Mouse (Mus musculus): ENCODE data around the gene Aebp2.
"Not testable (repeated sequence)": the region's sequence is repeated elsewhere in the genome, so short reads cannot be mapped to it uniquely, and the experiment has no call there.

Aebp2 gene

DNA sequence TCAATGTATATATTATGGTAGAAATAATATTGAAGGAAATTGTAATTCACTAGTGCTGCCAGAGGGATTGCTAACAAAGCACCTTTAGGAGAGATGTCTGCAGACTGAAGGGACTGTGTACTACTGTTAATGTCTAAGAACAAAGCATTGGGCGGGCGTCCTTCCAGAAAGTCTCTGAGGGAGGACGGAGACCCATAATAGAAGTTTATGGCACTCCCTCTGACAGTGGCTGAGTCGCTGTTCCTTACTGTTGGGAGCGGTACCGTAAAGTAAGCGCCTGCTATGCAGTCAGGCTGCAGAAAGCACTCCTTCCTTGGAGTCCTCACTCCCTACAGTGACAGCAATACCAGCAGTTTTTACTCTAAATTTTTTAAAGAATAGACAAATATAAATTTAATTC lies 29.5 kb downstream of the Aebp2 start:
- DNase-seq (ENCODE audit: low read depth, low spot score): no peak

DNA sequence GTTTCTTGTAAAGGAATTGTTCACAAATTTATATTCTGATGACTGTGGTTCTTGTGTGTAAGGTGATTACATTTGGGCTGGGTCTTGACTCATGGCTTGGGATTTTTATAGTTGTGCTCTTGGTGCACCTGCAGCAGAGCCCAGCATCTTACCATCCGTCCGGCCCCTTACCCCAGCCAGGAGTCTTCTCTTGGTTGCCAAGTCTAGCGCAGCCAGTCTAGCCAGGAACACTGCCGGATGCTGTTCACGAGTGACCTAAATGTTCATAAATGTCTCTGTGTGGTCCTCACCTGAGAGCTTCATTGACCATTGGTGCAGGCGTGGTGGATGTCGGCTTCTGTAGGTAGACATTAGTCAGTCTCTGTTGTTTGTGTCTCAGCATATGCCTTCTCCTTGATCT lies 33.0 kb downstream of the Aebp2 start:
- DNase-seq (ENCODE audit: low read depth, low spot score): no peak

DNA sequence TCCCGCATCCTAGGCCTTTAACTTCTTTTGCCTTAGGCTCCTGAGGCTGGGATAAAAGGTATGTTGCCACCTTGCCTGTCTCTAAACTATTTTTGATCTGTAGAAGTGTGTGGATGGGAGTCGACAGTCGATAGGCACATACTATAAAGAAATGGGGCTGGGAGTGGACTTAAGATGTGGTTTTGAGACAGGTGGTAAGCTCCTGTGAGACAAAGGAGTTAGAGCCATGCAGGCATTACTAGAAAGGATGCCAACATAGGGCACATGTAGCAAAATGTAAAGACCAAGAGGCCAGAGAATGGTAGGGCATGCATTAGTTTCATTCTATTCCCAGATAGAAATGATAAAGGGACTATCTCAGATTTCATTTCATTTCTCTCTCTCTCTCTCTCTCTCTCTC lies 34.5 kb downstream of the Aebp2 start:
- DNase-seq (ENCODE audit: low read depth, low spot score): peak; percentile 33

DNA sequence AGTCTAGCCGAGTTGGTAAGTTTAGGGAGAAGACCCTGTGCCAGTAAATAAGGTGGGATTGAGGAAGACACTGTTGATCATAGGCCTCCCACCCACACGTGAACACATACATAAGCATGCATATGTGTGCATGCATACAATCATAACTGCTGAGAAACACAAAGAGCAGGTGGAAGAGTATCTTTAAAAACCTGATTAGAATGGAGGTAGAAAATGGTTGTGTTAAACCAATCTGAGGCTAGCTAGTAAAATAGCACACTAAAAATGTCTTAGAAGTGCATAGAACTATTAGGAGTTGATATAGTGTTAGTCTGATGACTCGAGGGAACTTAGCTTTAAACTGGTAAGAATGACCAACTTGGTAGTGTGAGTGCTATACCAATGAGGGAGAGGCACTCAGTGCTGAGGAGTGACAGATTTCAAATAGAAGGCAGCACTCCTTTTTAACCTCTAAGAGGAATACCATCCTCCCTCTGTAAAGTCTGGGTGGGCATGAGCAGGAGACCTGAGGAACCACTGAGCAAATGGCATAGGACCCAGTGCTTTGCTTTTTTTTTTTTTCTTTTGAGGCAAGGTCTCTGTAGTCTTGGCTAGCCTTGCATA lies 35.6 kb downstream of the Aebp2 start:
- no peak for DNase-seq (ENCODE audit: low read depth, low spot score)

DNA sequence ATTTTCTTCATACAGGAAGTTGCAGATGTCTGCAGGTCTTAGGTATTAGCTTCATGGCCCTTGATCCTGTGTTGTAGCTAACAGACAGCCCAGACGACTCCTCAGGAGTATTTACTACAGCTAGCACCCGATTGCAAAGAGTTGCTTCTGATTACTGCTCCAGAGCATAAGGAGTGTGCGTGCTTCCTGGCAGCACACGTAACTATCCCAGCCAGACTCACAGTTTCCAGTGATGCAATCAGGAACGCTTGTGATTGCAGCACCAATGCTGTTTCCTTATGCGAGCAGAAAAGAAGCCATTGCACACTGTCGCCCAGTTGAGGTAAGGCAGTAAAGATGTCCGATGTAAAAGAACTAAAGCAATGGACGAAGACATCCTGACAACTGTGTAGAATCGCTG lies 38.6 kb downstream of the Aebp2 start:
- no peak for DNase-seq (ENCODE audit: low read depth, low spot score)

DNA sequence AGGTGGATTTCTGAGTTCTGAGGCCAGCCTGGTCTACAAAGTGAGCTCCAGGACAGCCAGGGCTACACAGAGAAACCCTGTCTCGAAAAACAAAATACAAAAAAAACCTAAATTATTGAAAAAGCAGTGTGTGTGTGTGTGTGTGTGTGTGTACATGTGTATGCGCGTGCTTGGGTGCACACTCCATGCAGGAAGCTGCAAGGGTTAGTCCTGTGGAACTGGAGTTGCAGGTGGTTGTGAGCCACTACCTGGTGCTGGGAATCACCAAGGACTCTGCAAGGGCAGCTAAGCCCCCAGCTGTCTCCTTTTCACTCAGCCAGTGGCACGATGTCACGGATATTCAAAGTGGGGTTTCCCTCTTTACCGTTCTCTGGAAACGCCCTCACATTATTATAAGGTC lies 39.3 kb downstream of the Aebp2 start:
- no peak for DNase-seq (ENCODE audit: low read depth, low spot score)

DNA sequence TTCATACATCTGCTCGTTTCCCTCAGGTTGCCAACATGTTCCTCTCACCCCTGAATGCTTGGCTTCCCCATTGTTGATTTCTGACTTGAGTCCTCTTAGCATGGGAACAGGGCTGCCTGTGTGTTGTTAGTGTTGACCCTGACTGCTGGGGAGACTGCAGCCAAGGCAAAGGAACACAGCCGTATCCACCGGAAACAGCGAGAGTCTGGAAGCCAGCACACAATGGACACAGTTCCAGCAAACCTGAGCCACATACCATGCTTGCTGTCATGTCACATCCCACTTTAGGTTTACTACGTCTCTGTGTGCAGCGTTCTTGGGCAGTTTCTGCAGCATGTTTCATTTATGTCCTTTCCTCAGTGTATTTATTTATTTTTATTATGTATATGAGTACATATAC lies 39.8 kb downstream of the Aebp2 start:
- DNase-seq (ENCODE audit: low read depth, low spot score): no peak

DNA sequence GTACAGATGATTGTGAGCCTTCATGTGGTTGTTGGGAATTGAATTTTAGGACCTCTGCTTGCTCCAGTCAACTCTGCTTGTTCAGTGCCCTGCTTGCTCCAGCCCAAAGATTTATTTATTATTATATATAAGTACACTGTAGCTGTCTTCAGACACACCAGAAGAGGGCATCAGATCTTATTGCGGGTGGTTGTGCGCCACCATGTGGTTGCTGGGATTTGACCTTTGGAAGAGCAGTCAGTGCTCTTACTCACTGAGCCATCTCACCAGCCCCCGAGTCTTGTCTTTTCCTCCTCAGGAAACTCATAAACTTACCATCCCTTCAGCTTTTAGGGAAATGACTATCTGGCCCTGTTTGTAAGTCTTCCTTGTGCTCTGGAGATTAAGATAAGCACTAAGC lies 40.2 kb downstream of the Aebp2 start:
- DNase-seq (ENCODE audit: low read depth, low spot score): not testable (repeated sequence)

DNA sequence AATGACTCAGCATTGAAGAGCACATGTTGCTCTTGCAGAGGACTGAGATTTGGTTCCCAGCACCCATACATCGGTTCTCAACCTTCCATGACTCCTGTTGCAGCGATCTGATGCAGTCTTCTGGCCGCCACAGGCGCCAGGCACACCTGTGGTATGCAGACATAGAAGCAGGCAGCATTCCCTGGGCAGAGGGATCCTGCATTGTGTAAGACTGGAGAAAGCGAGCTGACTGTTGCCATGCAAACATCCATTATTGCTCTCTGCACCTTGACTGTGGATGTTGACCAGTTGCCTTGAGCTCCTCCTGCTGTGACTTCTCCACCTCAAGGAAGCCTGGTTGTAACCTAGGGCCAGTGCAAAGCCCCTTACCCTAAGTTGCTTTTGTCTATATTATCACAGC lies 42.1 kb downstream of the Aebp2 start:
- no peak for DNase-seq (ENCODE audit: low read depth, low spot score)

DNA sequence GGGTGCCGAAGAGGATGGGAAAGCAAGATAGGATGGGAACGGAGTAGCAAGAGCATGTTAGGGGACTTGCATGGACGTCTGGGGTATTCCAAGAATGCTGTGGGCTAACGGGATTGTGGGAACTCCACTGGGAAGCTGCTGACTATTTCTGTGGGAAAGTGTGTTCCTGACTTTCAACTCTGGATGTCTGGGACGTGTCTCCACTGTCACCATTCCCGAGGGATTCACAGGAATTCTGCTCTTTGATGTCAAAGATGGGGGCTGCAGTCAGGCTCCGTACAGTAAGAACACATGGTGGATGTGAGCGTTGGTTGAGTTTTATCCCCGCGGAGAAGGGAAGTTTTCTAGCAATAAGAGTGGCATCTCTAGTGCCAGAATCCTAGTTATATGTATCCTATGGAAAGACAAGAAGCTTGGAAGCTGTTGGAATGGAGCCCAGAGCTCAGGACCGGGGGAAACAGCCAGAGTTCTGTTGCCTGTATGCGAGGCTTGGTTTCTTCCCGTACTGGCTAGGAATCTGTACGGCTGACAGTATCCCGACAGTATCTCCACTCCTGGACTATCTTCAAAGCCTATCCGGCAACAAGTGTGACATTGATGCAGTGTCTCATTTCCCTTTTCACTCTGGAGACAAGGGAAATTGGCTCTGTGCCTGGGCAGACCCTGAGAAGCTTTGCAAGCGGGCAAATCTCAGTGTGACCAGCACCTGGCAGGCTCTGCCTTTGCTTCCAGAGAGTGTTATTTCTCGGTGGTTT lies 44.2 kb downstream of the Aebp2 start:
- DNase-seq (ENCODE audit: low read depth, low spot score): no peak

DNA sequence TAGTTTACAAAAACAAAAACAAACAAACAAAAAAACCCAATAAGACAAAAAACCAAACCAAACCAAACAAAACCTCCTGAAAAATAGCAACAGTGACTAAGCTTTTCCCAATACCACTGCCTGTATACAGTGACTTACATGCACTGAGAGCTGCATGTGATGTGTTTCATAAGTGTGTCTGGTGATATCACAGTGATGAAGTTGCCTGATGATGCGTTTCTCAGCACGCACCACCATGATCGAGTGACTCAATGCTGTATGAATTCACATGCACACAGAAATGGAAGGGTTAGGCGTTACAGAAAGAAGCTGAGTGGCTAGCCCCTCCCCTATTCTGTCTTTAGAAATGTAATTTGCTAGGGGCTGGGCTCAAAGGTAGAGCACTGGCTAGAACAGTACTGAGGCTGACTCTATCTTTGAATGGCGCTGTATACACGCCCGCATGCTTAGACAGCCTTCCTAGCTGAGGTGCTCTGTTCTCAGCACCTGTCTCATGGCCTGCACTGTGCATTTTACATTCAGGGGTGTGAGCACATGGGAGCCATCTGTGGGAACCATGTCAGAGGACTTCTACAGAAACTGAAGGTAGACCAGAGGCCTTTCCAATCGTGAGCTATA lies 44.9 kb downstream of the Aebp2 start:
- DNase-seq (ENCODE audit: low read depth, low spot score): no peak

DNA sequence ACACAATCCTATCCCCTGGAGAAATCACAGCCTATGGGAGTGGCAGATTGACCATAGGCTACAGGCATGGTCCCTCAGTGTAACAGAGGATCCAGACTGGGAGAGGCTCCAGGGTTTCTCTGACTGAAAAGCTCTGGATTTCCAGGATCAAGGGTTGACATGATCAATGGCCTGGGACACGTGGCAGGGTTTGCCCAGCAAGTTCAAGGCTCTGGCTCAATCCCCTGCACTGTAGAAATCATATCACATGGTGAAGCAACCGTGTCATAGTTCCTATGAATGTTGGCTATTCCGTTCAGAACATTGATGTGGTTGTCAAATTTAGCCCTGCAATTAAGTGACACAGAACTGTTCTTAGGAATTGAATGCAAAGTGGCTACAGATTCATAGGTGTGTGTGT lies 52.0 kb downstream of the Aebp2 start:
- no peak for DNase-seq (ENCODE audit: low read depth, low spot score)

DNA sequence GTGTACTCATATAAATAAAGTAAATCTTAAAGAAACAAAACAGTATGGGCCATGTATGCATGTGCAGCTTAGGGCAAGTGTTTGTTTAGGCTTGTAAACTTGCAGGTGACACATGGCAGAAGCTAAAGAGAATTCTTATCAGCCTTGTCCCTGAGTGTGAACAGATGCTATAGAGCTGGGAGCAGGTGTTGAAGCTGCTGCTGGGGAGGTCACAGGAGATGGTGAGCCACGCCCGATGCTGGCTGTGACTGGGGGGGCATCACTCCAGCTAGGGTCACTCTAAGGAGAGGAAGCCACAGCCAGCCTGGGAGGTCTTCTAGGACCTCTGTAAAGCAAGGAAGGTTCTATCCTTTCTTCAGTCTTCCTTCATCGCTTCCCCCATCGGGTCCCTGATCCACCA lies 53.6 kb downstream of the Aebp2 start:
- no peak for DNase-seq (ENCODE audit: low read depth, low spot score)

DNA sequence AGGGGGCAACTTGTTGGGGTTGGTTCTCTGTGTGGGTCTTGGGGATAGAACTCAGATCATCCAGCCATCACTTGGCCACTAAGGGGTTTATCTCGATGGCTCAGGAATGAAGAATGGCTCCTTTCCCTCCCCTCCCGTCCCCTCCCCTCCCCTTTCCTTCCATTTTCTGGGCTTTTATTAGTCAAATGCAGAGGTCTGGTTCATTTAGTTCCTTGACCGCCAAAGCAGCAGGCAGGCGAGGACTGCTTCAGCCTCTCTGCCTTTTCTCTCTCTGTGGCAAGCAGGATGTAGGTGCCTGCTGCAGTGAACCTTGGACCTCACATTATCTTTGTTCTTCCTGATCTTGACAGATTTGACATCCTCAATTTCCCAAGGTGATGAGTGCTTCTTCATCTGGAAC lies 54.6 kb downstream of the Aebp2 start:
- DNase-seq (ENCODE audit: low read depth, low spot score): no peak

DNA sequence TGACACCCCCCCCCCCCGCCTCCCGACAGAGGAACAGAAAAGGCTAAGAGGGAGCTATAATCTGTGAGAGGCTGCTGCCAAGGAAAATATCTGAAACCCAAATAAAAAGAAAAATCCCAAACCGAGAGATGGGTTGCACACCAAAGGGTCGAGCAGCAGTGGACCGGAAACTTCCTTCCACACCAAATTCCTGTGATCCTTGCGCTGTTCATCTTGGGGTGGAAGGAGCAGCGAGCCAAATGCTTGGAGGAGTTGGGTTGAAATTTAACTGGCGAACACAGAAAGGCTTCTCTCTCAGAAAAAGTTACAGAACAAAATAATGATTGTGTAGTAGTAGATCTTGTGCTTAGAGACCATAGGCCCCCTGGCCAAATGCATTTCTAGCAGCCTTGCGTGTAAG lies 55.5 kb downstream of the Aebp2 start:
- DNase-seq (ENCODE audit: low read depth, low spot score): no peak

DNA sequence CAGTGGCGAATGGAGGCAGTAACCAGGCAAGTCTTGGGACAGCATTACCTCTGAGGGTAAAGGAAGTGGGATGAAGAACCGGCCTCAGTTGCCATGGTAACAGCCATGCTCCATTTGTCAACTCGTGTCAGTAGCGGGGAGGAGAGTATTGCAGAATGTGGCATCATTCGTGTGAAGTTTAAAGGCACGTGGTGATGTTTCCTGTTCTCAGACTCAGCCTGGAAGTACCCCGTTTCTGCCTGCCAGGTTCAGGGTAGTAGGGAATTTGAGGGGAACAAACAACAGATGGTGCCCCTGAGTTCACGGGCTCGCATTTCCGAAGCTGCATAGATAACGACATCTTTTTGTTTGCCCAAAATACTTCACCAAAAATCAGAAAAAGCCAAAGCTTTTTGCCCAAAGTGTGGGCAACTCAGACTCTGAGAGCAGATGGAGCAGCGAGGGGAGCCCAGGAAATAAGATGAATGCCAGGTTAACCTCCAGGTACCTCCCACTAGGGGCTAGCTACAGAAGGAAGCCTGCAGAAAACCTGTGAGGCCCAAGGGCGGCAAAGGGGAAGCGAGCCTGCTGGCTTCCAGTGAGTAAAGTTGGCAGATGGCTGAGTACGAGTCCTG lies 56.3 kb downstream of the Aebp2 start:
- peak; percentile 85 for DNase-seq (ENCODE audit: low read depth, low spot score)

DNA sequence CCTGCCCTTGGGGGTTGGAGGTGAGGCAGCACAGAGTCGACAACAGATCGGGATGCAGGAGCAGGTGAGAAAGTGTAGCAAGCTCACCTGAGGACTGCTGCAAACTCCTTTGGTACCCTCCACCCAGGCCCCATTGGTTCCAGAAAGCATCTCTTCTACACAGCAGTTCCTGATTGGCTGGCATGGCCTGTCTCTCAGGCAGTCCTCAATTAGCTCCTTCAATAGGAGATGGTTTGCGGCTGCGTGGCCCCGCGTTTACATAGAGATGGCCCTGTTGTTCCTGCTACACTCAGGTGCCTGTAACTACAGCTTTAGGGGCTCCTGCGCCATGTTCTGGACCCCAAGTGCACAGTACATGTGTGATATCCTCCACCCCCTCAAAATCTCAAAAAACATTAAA lies 58.2 kb downstream of the Aebp2 start:
- no peak for DNase-seq (ENCODE audit: low read depth, low spot score)

DNA sequence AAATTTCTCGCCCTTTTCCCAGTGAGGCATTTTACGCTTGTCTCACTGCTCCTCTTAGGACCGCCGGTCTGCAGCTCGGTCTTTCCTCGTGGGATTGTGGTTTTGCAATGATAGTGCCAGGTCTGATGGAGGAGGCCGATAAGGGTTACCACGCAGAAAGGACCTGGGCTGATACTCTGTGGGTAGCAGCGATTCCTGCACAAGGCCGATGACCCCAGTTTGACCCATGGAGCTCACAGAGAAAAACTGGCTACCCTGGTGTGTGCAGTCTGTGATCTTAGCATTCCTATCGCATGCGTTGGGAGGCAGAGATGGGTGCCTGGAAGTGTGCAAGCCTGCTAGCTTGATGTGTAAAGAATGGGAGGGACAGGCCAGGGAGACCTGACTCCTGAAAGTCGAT lies 60.4 kb downstream of the Aebp2 start:
- DNase-seq (ENCODE audit: low read depth, low spot score): no peak

DNA sequence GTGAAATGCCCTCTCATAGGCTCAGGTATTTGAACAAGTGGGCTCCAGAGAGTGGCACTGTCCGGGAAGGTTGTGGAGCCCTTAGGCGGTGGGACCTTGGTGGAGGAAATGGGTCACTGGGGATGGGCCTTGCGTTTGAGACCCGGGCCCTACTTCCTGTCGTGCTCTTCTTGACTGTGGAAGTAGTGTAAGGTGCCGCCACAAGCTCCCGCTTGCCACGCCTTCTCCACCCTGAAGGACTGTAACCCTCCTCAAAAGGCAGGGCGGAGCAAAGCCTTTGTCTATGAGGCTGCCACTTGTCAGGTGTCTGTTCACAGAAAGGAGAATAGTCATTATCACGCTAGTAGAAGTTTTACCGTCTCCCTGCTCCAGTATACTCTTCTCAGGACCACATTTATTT lies 61.9 kb downstream of the Aebp2 start:
- peak; percentile 68 for DNase-seq (ENCODE audit: low read depth, low spot score)

DNA sequence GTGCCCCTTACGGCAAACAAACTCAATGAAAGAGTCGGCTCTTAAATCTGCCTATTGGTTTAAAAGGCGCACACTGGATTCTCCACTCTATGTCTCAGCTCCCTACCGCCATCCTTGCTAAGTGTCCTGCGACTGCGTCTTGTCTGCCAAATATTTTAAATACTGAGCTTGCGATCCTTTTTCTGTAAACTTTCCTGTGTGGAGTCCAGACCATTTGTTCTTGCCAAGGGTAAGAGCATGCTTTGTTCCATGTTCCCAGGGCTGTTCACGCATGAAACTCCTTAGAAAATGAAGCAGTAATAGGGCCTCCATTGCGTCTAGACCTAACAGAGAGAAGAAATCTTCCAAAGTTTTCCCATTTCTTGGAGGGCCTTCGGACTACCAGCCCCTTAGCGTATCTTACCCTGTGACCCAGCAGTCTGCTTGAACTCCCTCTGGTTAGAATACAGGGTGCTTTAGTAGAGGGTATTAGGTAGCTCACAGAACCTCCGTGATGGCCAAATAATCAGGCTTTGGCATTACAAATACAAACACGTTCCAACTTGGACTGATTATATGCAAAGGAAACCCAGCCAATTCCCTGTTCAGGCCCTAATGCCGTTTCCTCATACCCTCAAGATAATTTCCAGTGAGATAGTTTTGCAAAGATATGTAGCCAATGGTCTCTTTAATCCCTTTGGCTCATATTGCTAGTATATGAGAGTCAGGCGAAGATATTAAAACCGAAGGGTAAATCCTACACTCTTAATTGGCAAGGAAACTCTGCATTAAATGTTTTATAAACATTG lies 67.3 kb downstream of the Aebp2 start:
- DNase-seq (ENCODE audit: low read depth, low spot score): no peak

DNA sequence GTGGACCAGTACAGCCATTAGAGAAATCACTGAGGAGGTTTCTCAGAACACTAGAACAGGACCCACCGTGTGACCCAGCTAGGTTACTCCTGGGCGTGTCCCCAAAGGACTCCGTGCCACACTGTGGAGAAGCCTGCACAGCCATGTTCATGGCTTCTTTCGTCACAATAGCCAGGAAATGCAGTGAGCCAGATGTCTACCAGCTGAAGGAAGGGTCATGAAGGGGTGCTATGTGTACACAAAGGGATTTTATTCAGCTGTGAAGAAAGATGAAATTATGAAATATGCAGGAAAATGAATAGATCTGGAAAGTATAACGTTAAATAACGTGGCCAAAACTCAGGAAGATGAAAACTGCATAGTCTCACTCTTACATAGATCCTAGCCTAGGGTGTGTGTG lies 69.7 kb downstream of the Aebp2 start:
- no peak for DNase-seq (ENCODE audit: low read depth, low spot score)
